Mouse (Mus musculus): ENCODE measurements at regions not wholly inside any gene's neighbourhood (a gene's known extent, or its start where the extent isn't known, plus 50 kb on each side); places are given as distances from the start of the nearest gene placed in this dataset.

GRCm38 (mm10) chr4:9935949-9936348, 938.3 kb upstream of the 2610301B20Rik start:
- DNase-seq (ENCODE audit: extremely low spot score in 1 of 2, low spot score in 1 of 2), result no peak

GRCm38 (mm10) chr4:9951441-9951840, 922.9 kb upstream of the 2610301B20Rik start:
- DNase-seq (ENCODE audit: extremely low spot score in 1 of 2, low spot score in 1 of 2), result no peak

- no peak for DNase-seq (ENCODE audit: extremely low spot score in 1 of 2, low spot score in 1 of 2)
Observed at GRCm38 (mm10) chr4:9974631-9975030, 899.7 kb upstream of the 2610301B20Rik start.

GRCm38 (mm10) chr4:9981354-9982040, 892.8 kb upstream of the 2610301B20Rik start:
- no peak for DNase-seq (ENCODE audit: extremely low spot score in 1 of 2, low spot score in 1 of 2)

GRCm38 (mm10) chr4:9982786-9983525, 891.3 kb upstream of the 2610301B20Rik start:
- no peak for DNase-seq (ENCODE audit: extremely low spot score in 1 of 2, low spot score in 1 of 2)

- no peak for DNase-seq (ENCODE audit: extremely low spot score in 1 of 2, low spot score in 1 of 2)
Observed at GRCm38 (mm10) chr4:9993871-9994270, 880.4 kb upstream of the 2610301B20Rik start.

GRCm38 (mm10) chr4:9994466-9994865, 879.8 kb upstream of the 2610301B20Rik start:
- no peak for DNase-seq (ENCODE audit: extremely low spot score in 1 of 2, low spot score in 1 of 2)

GRCm38 (mm10) chr4:10030316-10030715, 844.0 kb upstream of the 2610301B20Rik start:
- DNase-seq (ENCODE audit: extremely low spot score in 1 of 2, low spot score in 1 of 2), result no peak

GRCm38 (mm10) chr4:10031764-10032163, 842.5 kb upstream of the 2610301B20Rik start:
- DNase-seq (ENCODE audit: extremely low spot score in 1 of 2, low spot score in 1 of 2), result no peak

- DNase-seq (ENCODE audit: extremely low spot score in 1 of 2, low spot score in 1 of 2), result no peak
Observed at GRCm38 (mm10) chr4:10035336-10035735, 839.0 kb upstream of the 2610301B20Rik start.

GRCm38 (mm10) chr4:10041301-10042093, 832.8 kb upstream of the 2610301B20Rik start:
- no peak for DNase-seq (ENCODE audit: extremely low spot score in 1 of 2, low spot score in 1 of 2)

- no peak for DNase-seq (ENCODE audit: extremely low spot score in 1 of 2, low spot score in 1 of 2)
Observed at GRCm38 (mm10) chr4:10048770-10049169, 825.5 kb upstream of the 2610301B20Rik start.

GRCm38 (mm10) chr4:10049411-10049810, 824.9 kb upstream of the 2610301B20Rik start:
- no peak for DNase-seq (ENCODE audit: extremely low spot score in 1 of 2, low spot score in 1 of 2)

GRCm38 (mm10) chr4:10051296-10052267, 822.7 kb upstream of the 2610301B20Rik start:
- no peak for DNase-seq (ENCODE audit: extremely low spot score in 1 of 2, low spot score in 1 of 2)

- no peak for DNase-seq (ENCODE audit: extremely low spot score in 1 of 2, low spot score in 1 of 2)
Observed at GRCm38 (mm10) chr4:10052869-10053268, 821.4 kb upstream of the 2610301B20Rik start.

- no peak for DNase-seq (ENCODE audit: extremely low spot score in 1 of 2, low spot score in 1 of 2)
Observed at GRCm38 (mm10) chr4:10072500-10073106, 801.7 kb upstream of the 2610301B20Rik start.

- no peak for DNase-seq (ENCODE audit: extremely low spot score in 1 of 2, low spot score in 1 of 2)
Observed at GRCm38 (mm10) chr4:10079565-10080169, 794.6 kb upstream of the 2610301B20Rik start.

- no peak for DNase-seq (ENCODE audit: extremely low spot score in 1 of 2, low spot score in 1 of 2)
Observed at GRCm38 (mm10) chr4:10114831-10115230, 759.5 kb upstream of the 2610301B20Rik start.

- DNase-seq (ENCODE audit: extremely low spot score in 1 of 2, low spot score in 1 of 2), result no peak
Observed at GRCm38 (mm10) chr4:10117964-10118363, 756.3 kb upstream of the 2610301B20Rik start.
